Mouse (Mus musculus) megakaryocyte progenitor cell, adult 5-6 weeks (primary cell): Measurements from ENCODE around the gene Tmem114. TPM values are rescaled to one million over a fixed set of nuclear protein-coding genes. Genes with fewer than 3 reads are reported as not detected.

Source experiments
- ATAC-seq: replicated peaks from 2 replicates; pipeline ENCODE4 v1.8.0; 2016; ENCODE audit warnings: mild to moderate bottlenecking, moderate TSS enrichment, inconsistent platforms; ENCODE audit not compliant: poor library complexity
- total RNA-seq, 2 experiments: library from RNA; stranded (forward) in 1 of 2; stranded (reverse) in 1 of 2; fragments of 157-497, 149-512 nt in 1 of 2; fragments of 200-1000 nt in 1 of 2; gene quantifications; 2 replicates each; pipeline versions ENCODE4 v1.2.3 to v1.2.4; 2015 to 2017

Gene Tmem114
- total RNA-seq (2015) (0.62 TPM in 1 of 2 replicates, not detected in the other), total RNA-seq (2017) (not detected in 2 replicates)

DNA sequence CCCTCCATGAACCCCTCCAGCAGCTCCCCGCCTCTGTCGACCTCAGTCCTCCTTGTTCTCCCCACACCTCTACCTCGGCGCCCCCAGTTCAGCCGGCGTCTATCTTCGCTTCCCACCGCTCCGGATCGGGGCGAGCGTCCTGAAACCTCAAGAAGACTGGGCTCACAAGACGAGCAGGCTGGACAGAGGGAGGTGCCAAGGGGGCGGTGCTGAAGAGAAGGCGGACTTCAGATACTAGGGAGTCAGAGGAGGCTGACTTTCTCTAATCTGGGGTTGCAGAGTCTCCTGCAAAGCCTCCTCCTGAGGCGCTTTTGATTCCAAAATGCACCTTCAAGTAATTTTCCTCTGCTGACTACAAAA lies at the start of gene Tmem114:
TSS of gene Tmem114 (minus strand) at position 166 of the 360 bp plus-strand sequence.
- no peak for ATAC-seq

DNA sequence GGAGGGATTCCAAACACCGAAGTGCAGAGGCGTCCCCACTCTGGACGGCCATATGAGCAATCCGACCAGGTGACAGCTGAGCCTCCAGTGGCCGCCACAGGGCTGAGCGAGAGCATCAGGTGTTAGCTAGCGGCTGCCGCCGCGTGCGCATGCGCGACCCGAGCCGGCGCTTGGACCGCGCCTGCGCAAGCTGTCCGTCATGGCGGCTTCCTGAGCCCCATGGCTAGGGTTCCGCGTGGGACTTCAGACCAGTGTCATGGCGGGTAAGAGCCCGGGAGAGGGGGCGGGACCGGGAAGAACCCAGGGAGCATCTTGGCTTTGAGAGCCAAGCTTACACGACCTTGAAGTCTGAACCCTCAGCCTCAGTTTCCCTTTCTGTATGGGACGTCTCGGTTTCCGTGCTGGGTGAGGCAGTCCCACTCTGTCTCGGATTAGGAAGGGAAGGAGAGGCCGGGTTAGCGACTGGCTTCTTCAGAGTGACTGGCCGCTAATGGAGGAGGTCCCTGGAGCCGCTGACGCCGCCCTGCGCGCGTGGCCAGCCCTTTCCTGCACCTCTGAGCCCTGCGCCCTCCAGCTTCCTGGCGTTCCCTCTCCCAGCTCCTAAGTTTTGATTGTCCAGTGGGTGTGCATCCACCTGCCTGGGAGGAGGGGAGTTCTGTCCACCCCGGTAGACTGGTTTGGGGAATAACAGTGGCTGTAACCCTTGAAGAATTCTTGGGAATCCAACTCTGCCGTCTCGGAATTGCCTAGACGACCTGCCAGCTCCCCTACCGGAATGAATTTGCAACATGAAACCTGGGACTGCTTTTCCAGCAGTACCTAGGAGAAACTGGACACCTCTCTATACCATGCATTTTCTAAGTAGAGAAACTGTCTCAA lies 45.9 kb upstream of the Tmem114 start, which contains the start of gene Mettl22:
TSS of gene Mettl22 (plus strand) at position 186 of the 879 bp plus-strand sequence.
- peak; percentile 82 for ATAC-seq

DNA sequence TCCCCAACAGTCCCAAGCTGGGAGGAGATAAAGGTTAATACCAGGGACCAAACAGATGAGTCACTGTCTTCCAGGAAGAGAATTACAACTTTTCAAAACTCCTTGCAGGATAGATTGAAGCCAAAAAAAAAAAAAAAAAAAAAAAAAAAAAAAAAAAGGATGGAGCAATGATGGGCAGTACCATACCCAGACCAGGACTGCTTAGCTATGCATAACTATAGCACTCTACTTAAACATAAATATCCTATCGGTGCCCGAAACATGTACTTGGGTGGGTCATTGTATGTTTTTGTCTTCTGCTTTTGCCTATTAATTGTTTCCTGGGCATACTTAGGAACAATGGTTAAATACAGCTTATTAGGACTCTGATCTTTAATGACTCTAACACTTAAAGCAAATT lies 45.2 kb upstream of the Tmem114 start:
- ATAC-seq = no peak

DNA sequence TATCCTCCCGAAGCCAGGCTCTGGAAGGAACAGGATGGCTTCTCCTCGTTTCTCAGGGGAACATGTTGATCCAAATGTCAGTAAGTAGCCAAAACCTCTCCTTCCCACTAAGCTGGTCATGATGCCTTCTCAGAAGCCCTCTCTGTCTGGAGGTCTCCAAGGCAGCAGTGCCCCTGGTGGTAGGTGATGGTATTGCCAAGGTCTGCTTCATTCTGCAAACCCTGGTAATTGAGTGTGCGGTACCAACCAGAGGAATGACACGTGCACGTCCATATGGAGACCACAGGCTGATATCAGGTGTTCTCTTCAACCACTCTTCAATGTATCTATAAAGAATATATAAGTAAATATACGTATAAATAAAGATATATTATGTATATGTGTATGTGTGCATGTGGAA lies 34.2 kb upstream of the Tmem114 start:
- ATAC-seq = peak; percentile 91

DNA sequence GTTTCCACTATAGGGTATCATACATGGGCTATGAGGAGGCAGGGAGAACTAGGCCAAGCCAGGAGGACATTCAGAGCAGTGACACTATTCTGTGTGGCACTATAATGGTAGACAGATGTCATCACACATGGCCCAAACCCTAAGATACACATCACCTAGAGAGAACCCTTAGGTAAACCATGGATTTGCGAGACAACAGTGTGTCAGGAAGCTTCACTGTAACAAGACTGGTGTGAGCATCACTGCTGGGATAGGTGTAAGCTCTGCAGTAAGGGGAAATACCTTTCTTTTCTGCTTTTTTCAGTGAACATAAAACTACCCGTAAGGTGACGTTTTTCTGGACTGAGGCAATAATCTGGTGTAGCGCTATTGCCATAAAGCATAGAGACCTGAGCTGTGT lies 33.5 kb upstream of the Tmem114 start:
- ATAC-seq = no peak

DNA sequence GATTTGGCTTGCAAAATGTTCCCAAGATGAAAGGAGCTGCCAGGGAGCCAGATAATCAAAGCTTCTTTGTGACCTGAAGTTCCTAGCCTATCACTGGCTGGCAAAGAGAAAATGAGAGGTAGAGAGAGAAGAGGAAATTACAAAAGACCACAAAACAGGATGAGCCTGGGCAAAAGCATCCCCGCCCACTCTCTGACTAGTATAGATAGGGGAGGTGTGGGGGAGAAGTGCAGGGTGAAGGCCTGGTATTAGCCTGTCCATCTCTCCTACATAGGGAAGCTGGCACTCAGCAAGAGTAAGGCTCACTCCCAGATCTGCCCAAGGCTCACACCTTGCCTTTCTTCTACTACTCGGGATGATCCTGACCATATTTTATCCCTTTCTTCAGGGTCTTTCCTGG lies 30.3 kb upstream of the Tmem114 start:
- peak; percentile 92 for ATAC-seq

DNA sequence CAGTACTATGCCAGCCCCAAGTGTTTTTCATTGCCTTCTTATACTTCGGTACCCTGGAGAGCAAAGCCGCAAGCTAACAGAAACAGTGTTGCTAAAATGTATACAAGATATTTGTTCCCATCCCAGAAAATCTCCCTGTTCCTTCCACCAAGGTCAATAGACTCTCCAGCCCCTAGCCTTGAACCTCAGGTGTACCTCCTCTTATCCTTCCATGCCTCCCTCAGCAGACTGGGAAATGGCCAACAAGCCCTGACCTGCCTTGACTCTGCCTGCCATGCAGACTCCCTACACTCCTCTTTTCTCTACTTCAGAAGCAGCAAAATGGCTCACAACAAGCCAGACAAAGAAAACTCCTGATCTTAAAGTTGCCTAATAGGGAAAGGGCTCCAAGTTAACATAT lies 28.4 kb upstream of the Tmem114 start:
- ATAC-seq = no peak

DNA sequence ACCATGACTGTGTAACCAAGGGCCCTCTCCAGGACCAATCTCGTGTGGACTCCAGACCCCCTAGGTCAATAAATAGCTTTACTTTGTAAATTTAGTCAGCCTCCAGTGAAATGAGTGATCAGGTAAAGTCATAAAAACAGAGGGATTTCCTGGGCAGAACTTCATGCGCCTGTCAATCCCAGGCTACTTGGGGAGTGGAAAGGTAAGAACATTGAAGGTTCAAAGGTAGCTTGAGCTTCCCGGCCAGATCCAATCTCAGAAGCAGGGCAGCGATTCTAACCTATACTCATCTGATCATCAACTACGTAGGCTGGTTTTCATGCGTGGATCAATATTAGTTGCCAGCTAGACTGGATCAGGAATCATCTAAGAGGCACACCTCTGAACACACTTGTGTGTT lies 21.3 kb upstream of the Tmem114 start:
- no peak for ATAC-seq

DNA sequence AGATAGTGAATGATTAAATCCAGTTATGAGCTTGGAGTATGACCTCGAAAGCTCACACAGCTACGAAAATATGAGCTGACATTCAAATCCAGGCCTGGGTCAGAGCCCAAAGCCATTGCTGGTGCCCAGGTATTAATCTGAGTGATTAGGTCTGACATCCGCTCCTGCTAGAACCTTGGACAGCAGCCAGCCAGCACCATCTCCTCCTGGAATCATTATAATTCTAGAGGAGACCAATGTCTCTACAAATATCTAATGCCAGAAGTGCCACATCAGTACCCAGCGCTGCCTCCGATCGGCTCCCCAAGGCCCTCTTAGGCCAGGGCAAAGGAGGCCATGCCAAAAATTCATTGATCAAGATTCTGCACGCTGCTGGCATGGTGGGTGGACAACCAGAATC lies 20.0 kb upstream of the Tmem114 start:
- ATAC-seq = no peak

DNA sequence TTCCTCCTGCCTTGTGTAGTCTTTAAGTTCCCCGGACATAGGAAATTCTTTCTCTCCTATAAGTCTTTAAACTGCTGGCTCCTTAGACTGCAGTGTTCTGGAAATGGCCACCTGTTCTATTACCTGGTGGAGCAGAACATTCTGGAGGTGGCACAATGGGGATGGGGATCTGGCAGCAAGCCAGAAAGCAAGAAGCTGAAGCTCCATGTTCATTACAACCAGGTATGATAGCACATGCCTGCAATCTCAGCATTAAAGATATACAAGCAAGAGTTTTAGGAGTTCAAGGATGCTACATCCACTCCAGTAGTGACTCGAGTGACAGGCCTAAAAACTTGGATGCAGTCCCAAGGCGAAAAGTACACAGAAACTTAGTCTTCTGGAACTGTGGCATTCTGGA lies 7.7 kb upstream of the Tmem114 start:
- no peak for ATAC-seq

DNA sequence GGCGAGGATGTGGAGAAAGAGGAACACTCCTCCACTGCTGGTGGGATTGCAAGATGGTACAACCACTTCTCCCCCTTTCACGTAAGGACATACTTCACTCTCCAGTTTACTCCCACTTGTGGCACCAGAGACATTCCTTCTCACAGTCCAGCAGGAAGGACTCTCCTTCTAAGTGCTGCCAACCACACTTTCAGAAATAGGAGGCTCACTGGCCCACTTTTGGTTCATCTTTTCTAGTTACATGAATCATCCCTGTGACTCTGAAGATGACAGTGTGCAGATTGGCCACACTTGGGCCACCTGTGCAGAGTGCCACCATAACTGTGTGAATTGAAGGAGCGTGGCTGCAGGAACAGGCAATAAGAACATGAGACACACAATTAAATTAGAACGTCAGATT lies 4.6 kb upstream of the Tmem114 start:
- no peak for ATAC-seq

DNA sequence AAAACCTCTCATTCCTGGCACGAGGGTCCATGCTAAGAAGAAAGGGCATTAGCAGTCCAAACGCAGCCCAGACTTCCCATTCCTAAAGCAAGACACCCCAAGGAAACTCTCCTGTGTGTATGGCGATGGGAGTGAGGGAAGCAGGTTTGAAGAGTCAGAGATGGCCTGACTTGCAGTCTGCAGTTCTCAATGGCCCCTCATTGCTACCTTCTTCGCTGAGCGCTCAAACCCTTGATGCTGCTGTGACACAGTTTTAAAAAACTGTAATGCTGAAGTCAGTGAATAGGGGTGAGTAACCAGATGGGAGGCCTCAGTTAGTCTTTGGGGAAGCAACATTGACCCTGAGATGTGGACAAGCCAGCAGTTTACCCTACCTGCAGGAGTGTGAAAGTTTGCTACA lies 800 bp upstream of the Tmem114 start:
- no peak for ATAC-seq

DNA sequence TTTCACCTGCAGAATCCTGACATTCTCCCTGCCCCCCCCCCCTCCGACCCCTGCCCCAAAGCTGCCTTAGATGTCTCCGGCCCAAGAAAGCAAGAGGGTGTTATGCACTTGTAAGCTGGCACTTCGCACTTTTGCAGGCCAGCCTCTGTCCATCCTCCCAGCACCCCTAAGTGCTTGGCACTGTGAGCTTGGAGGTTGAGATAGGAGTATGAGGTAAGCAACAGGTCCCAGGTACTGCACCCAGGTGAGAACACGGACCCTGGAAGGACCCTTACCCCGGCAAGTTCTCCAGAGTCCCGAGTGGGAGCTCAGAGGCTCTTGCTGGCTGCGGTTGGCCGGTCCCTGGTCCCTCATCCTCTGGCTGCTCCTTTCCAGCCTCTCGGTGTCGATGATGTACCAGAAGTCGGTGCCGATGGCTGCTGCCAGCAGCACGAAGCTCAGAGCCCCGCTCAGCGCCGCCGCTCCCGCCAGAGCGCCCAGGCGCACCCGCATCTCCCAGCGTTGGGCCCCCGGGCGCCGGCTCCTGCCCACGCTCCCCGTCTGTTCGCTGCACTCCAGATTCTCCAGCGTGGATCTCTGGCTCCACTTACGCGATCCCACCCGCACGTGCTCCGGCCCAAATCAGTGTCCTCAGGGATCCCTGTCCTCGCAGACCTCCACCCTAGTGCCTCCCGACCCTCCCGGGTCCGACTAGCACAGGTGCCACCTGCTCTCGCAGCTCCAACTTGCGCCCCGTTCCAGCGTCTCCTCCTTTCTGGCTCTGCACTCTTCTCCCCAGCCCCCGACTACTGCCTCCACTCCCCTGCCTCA lies 570 bp downstream of the Tmem114 start:
- no peak for ATAC-seq

DNA sequence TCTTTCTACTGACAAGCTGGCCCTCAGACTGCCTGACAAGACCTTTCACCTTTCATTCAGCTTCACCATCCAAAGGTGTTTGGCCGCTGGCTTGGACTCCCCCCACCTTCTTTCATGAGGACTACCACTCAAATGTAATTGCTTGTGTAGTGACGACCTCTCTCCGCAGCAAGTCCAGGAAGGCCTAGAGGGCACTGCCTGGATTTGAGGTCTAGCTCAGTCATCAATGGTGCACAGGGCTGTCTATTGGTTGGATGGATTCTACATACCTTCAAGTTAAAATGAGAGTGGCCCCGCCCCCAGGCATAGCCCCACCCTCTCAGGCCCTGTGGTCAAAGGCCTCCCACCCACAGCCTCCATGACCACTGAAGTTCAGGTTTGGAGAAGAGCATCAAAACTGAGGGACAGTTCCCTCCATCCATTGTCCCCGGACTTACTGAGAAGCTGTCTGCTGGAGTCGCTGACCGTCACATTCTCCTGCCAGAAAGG lies 1.3 kb downstream of the Tmem114 start:
- ATAC-seq = no peak

DNA sequence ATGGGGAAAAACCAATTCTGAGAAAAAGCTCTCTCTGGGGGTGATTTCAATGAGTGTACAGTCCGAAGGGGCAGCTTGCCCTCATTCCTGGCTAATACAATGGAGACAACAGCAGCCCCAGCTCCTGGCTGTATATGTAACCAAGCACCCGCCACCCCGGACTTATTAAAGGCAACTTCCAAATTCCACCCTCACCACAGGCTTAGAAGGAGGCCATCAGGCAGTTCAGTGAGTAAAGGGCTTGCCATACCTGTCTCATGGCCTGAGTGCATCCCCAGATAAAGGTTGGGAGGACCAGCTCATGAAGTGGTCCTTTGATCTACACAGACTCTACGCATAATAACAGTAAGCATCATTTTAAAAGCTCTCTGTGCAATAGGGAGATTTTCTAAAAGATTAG lies 4.1 kb downstream of the Tmem114 start:
- ATAC-seq = no peak

DNA sequence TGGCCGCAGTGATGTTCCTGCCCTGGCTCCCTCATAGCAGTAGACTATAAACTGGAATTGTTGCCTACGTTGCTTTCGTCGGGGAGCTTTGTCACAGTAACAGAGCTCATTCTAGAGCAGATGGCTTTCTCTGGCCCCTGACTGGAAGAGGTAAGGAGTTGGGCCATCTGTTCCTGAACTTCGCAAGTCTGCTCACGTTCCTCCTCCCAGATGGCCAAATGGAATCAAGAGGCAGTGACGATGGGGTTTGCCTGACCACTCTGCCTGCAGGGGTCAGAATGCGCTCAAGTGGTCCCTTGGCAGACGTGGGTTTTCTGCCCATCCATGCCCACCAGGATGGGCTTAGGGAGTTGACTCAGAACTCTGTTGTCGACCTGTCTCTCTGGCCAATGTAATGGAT lies 4.6 kb downstream of the Tmem114 start:
- no peak for ATAC-seq

DNA sequence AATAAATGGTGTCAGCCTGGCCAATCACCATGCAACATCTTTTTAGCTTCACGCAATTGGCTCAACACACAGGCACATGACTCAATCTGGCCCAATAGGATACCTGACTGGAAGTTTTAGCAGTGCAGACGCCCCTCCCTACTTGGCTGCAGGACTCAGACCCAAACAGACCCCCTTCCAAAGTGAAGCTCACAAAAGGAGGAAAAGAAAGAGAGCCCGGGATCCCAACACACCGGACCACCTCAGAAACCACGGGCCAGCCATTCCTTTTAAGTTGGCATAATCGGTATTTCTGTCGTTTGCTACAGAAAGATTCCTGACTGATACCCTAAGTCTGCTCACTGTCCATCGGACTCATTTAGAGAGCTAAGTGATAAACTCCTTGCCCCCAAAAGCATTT lies 5.3 kb downstream of the Tmem114 start:
- no peak for ATAC-seq

DNA sequence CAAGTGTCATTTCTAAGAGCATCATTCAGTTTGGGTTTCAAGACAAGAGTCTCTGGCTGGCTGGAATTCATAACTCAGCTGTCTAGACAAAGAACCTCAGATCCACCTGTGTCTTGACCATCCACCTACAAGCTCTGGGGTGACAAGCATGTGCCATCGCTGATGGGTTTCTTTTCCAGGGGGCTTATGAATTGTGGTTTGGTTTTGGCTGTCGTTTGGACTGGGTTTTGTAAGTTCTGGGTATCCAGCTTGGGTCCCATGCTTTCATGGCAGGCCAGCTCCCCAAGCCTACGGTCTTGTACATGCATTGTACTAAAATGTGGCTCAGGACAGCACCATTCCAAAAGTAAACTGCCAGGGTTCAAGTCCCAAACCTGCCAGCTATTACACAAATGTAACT lies 6.8 kb downstream of the Tmem114 start:
- ATAC-seq = no peak

DNA sequence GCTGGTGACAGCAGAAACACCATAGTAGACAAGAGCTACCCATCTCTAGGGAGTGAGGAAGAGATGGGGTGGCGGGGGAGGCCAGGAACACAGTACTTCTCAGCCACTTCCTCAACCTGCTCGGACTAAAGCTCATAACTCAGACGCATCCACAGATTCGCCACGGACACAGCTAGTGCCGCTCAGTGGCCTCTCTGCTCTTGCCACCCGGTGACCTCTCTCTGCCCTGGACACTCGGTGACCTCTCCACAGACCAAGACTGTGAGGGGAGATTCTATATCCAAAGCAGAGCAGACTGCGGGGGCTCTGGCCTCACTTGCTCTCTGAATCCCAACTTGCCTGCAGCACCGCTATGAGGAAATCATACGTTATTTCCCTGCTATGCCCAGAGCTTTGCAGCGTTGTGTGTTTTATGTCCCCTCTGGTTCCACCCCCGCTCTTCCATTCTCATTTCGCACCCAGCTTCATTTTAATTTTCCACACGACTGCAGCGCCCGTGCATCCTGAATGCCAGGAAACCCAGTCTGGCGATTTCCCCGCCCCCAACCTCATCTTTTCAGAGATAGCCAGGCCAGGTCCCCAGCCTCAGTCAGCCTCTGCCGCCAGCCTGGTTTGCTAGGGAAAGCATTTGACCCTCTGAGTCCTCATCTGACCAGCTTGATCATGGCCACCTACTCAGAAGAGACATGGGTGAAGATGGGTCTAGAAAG lies 7.8 kb downstream of the Tmem114 start:
- ATAC-seq = no peak

DNA sequence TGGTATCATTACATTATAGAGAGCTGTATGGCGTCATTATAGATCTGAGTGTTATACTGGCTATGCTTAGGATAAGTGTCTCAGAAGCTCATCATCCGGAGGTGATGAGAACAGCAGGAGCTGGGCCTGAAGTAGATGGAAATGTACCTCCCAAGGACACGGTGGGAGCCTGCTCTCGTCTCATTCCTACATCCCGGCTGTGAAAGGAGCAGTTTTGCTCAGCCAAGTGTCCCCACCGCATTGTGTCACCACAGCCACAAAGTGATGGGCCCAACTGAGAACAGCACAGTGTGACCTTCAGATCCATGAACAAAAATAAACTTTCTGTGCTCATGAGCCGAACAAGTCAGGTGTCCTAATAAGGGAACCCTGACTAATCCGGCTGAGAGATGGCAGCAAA lies 8.9 kb downstream of the Tmem114 start:
- no peak for ATAC-seq

DNA sequence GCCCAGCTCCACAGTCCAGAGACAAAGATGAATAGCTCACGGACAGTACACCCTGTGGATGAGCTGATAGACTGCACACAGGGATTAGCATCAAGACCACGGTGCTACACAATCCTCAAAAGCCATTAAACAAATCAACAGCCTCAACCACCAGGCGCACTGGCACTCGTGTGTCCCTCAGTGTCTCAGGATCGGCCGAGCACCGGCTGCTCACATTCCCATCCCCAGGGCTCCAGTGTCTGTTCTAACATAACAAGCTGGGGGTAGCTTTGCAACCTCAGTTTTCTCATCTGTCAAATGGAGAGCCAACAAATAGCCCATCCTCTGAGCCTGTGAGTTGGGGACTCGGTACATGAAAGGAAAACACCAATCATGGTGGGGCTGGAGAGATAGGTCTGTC lies 11.5 kb downstream of the Tmem114 start:
- no peak for ATAC-seq
